Mouse (Mus musculus) liver, embryonic 12.5 days (tissue): ENCODE results near the gene Npr3. TPM values are rescaled to one million over a fixed set of nuclear protein-coding genes. Genes with fewer than 3 reads are reported as not detected.

Experiments
- ATAC-seq: fragments of 200-750 bp; cut with Nextera tagmentation; 2 replicates; pipeline ENCODE4 v1.8.0; 2017; ENCODE audit warnings: moderate number of reproducible peaks, mild to moderate bottlenecking, moderate library complexity
- H3K27ac ChIP-seq: fragments of 300-500 bp; sonication (generic); 2 replicates; pipeline ENCODE4 v1.5.1; 2016; ENCODE audit warnings: mild to moderate bottlenecking
- H3K27me3 ChIP-seq: fragments of 300-500 bp; sonication (generic); replicated peaks from 2 replicates; pipeline ENCODE4 v1.6.1; 2016; ENCODE audit warnings: mild to moderate bottlenecking, moderate library complexity
- H3K36me3 ChIP-seq: fragments of 300-500 bp; sonication (generic); 2 replicates; pipeline ENCODE4 v1.6.1; 2016; ENCODE audit warnings: mild to moderate bottlenecking, moderate library complexity
- H3K4me1 ChIP-seq: fragments of 300-500 bp; sonication (generic); 2 replicates; pipeline ENCODE4 v1.6.1; 2016
- H3K4me2 ChIP-seq: fragments of 300-500 bp; sonication (generic); 2 replicates; pipeline ENCODE4 v1.6.1; 2016; ENCODE audit warnings: mild to moderate bottlenecking, moderate library complexity
- H3K4me3 ChIP-seq: fragments of 300-500 bp; sonication (generic); 2 replicates; pipeline ENCODE4 v1.5.1; 2016; ENCODE audit warnings: mild to moderate bottlenecking, moderate library complexity
- H3K9ac ChIP-seq: fragments of 300-500 bp; sonication (generic); 2 replicates; pipeline ENCODE4 v1.6.1; 2016; ENCODE audit warnings: mild to moderate bottlenecking, moderate library complexity
- H3K9me3 ChIP-seq: fragments of 300-500 bp; sonication (generic); replicated peaks from 2 replicates; pipeline ENCODE4 v1.6.1; 2016; ENCODE audit warnings: mild to moderate bottlenecking, moderate library complexity
- WGBS: fragments of 180-500 bp; shearing (Covaris S2); methylation state at CpG from one replicate; pipeline ENCODE4 v1.1.7; 2016; ENCODE audit not compliant: insufficient replicate concordance; 5-methylcytosine and 5-hydroxymethylcytosine counted together
- polyA plus RNA-seq: library from polyadenylated mRNA; unstranded; fragments of >200 nt; fragmentation: Nextera tagmentation; extraction: Ambion mirVana; gene quantifications from 2 replicates; pipeline ENCODE4 v1.2.1, GENCODE M21; 2016

Npr3 gene
- polyA plus RNA-seq, 1 experiment from 2014 or later: 4.4 TPM

GRCm38 (mm10) chr15:11878334-11878733, 28.8 kb downstream of the Npr3 start:
- Histone ChIP-seq H3K27ac (no peak overlapping the region), H3K4me2 (no peak overlapping the region), H3K36me3 (peaks cover 20% of the 10 kb centered on the region), H3K9ac (no peak overlapping the region), H3K4me3 (no peak overlapping the region), H3K9me3 (no peaks in the 10 kb centered on the region), H3K27me3 (no peaks in the 10 kb centered on the region), H3K4me1 (no peaks in the 10 kb centered on the region)
- 81% methylated on average over 1 of the region's 1 CpGs for WGBS
- no peak for ATAC-seq

DNA sequence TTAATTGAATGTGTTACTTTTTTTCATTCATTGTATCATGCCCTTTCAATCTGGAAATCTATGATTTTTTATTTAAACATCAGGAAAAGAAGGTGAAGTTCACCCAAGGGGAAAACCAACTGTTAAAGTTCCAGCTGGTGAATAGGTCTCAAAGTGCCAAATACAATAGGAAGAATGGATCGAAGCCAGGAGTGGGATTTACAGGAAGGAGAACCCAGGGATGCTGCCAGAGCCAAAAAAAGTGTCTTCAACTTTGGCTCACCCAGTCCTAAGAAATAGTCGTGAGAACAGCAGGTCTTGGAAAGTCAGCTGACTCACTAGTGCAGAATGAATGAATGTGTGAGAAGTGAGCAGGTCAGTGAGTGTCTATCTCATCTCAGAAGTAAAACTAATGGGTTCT, 29.8 kb downstream of the Npr3 start:
- Histone ChIP-seq H3K4me1 (no peaks in the 10 kb centered on the region), H3K9ac (no peak overlapping the region), H3K4me2 (no peak overlapping the region), H3K27ac (no peak overlapping the region), H3K36me3 (peaks cover 14% of the 10 kb centered on the region), H3K27me3 (no peaks in the 10 kb centered on the region), H3K4me3 (no peak overlapping the region), H3K9me3 (no peaks in the 10 kb centered on the region)
- 42% methylated on average over 2 of the region's 2 CpGs for WGBS
- ATAC-seq: no peak

GRCm38 (mm10) chr15:11866918-11867317, 40.2 kb downstream of the Npr3 start:
- no peak for ATAC-seq
- 78% methylated on average over 3 of the region's 3 CpGs for WGBS
- H3K4me1 ChIP-seq: no peaks in the 10 kb centered on the region
- no peak overlapping the region for H3K9ac ChIP-seq
- H3K27me3 ChIP-seq: no peaks in the 10 kb centered on the region
- H3K9me3 ChIP-seq: no peaks in the 10 kb centered on the region
- no peaks in the 10 kb centered on the region for H3K36me3 ChIP-seq
- H3K4me3 ChIP-seq: no peak overlapping the region
- H3K4me2 ChIP-seq: no peak overlapping the region
- H3K27ac ChIP-seq: no peak overlapping the region

DNA sequence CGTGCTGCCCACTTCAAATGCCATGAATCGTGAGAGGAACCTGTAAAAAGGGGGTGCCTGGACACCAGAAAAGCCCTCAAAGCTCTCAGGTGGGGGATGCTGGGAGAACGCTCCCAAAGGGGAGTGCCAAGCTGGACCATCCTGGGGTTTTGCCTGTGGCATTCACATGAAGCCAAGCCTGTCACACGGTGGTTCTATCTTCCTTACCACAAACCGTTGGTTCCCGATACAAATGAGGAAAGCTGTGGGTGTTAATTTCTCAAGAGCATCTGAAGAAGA, 43.6 kb downstream of the Npr3 start:
- Histone ChIP-seq H3K4me3 (no peak overlapping the region), H3K27me3 (no peaks in the 10 kb centered on the region), H3K36me3 (no peaks in the 10 kb centered on the region), H3K9me3 (no peaks in the 10 kb centered on the region), H3K9ac (no peak overlapping the region), H3K27ac (no peak overlapping the region), H3K4me2 (no peak overlapping the region), H3K4me1 (no peaks in the 10 kb centered on the region)
- ATAC-seq: no peak
- WGBS: 78% methylated on average over 6 of the region's 6 CpGs

GRCm38 (mm10) chr15:11862785-11863539, 44.1 kb downstream of the Npr3 start:
- WGBS: 68% methylated on average over 15 of the region's 15 CpGs
- Histone ChIP-seq H3K27ac (no peak overlapping the region), H3K9ac (no peak overlapping the region), H3K4me3 (no peak overlapping the region), H3K4me2 (no peak overlapping the region), H3K9me3 (no peaks in the 10 kb centered on the region), H3K4me1 (no peaks in the 10 kb centered on the region), H3K36me3 (no peaks in the 10 kb centered on the region), H3K27me3 (no peaks in the 10 kb centered on the region)
- ATAC-seq: no peak

GRCm38 (mm10) chr15:11862253-11862652, 44.8 kb downstream of the Npr3 start:
- H3K4me1 ChIP-seq: no peaks in the 10 kb centered on the region
- H3K9me3 ChIP-seq: no peaks in the 10 kb centered on the region
- H3K4me2 ChIP-seq: no peak overlapping the region
- H3K4me3 ChIP-seq: no peak overlapping the region
- no peak for ATAC-seq
- 75% methylated on average over 7 of the region's 7 CpGs for WGBS
- H3K27ac ChIP-seq: no peak overlapping the region
- no peak overlapping the region for H3K9ac ChIP-seq
- H3K27me3 ChIP-seq: no peaks in the 10 kb centered on the region
- H3K36me3 ChIP-seq: no peaks in the 10 kb centered on the region

- Histone ChIP-seq H3K4me3 (no peak overlapping the region), H3K36me3 (no peaks in the 10 kb centered on the region), H3K9me3 (no peaks in the 10 kb centered on the region), H3K4me1 (no peaks in the 10 kb centered on the region), H3K27ac (no peak overlapping the region), H3K27me3 (no peaks in the 10 kb centered on the region), H3K9ac (no peak overlapping the region), H3K4me2 (no peak overlapping the region)
- WGBS: 44% methylated on average over 2 of the region's 2 CpGs
- no peak for ATAC-seq
These were observed 46.8 kb downstream of the Npr3 start for GRCm38 (mm10) chr15:11860259-11860658.

GRCm38 (mm10) chr15:11859829-11860228, 47.3 kb downstream of the Npr3 start:
- H3K27me3 ChIP-seq: no peaks in the 10 kb centered on the region
- 67% methylated on average over 3 of the region's 3 CpGs for WGBS
- H3K36me3 ChIP-seq: no peaks in the 10 kb centered on the region
- no peak overlapping the region for H3K4me2 ChIP-seq
- H3K9ac ChIP-seq: no peak overlapping the region
- no peaks in the 10 kb centered on the region for H3K4me1 ChIP-seq
- H3K4me3 ChIP-seq: no peak overlapping the region
- H3K27ac ChIP-seq: no peak overlapping the region
- no peak for ATAC-seq
- H3K9me3 ChIP-seq: no peaks in the 10 kb centered on the region

DNA sequence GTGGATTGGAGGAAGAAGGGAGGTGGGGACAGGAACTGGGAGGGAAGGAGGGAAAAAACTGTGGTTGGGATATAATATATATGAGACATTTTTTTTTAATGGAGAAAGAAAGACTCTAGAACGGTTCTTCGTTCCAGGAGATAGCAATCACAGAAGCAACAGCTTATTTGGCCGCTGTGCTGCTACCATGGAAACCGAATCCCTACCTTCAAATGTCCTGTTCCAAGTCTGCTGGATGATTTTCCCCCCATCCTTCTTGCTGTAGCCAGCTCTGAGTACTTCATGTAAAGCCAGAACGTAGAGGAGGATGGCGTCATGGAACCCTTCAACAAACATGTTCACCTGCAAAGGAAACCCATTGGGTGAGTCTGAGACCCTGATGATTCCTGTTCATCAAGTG, 48.7 kb downstream of the Npr3 start:
- no peaks in the 10 kb centered on the region for H3K4me1 ChIP-seq
- no peaks in the 10 kb centered on the region for H3K27me3 ChIP-seq
- no peaks in the 10 kb centered on the region for H3K36me3 ChIP-seq
- ATAC-seq: no peak
- no peaks in the 10 kb centered on the region for H3K9me3 ChIP-seq
- 69% methylated on average over 6 of the region's 6 CpGs for WGBS
- H3K4me2 ChIP-seq: no peak overlapping the region
- no peak overlapping the region for H3K9ac ChIP-seq
- no peak overlapping the region for H3K27ac ChIP-seq
- no peak overlapping the region for H3K4me3 ChIP-seq

DNA sequence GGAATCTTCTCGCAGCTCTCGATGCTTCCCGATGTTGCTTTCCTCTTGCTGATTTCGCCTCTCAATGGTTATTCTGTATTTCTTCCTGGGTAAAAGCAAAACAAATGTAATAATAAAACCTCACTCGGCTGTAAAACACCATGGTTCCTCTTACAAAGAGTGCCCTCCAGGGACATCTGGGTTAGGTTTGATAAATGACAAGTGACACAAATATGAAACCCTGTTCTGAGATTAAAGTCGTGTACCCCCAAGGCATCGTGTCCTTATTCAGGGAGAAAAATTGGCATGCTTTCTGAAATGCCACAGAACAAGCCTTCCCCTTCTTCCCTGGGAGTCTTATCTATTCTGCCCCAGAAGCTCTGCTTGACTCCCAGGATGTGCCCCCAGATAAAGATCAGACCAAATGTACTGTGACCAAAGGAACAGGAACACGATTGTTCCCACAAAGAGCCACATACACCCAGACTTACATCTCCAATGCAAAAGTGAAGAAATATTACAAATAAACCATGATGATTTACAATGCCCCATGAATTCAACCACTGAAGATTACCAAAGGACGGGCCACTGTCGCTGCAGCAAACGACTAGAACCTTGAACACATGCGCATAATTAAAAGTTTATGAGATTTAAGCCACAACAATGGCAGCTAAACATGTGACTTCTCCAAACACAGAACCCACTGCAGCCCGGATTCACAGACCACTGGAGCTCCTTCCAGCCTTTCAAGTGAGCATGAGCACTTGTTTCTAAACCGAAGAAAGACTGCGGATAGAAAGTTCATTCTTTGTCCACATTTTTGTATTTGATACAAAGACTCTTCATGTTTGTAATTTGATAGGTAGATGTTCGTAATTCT, 61.7 kb downstream of the Npr3 start:
- ATAC-seq: no peak
- H3K4me2 ChIP-seq: no peak overlapping the region
- 62% methylated on average over 16 of the region's 16 CpGs for WGBS

DNA sequence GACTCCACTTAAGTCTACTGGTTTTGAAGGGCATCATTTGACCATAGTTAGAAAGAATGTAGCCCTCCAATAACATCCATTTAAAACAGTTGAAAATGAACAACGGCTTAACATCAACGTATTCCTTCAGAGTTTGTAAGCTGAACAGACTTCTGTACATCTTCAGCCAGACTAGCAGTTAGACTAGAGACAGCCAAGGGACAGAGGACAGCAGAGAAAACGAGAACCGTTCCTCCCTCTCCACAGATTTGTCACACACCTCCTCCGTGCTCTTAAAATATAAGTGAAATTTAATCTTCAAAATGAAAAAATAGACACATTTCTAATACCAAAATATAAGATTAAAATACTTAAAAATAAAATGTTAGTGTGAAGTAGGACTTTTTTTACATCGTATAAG, 63.0 kb downstream of the Npr3 start:
- Histone ChIP-seq H3K4me3 (no peak overlapping the region), H3K4me1 (no peaks in the 10 kb centered on the region), H3K4me2 (no peak overlapping the region), H3K36me3 (no peaks in the 10 kb centered on the region), H3K27ac (no peak overlapping the region), H3K9me3 (no peaks in the 10 kb centered on the region), H3K9ac (no peak overlapping the region), H3K27me3 (no peaks in the 10 kb centered on the region)
- 71% methylated on average over 6 of the region's 6 CpGs for WGBS
- no peak for ATAC-seq

More for the DNA sequence above, 61.7 kb downstream of the Npr3 start:
- Histone ChIP-seq H3K36me3 (no peaks in the 10 kb centered on the region), H3K4me1 (no peaks in the 10 kb centered on the region), H3K9ac (no peak overlapping the region), H3K9me3 (no peaks in the 10 kb centered on the region), H3K27me3 (no peaks in the 10 kb centered on the region), H3K4me3 (no peak overlapping the region), H3K27ac (no peak overlapping the region)

DNA sequence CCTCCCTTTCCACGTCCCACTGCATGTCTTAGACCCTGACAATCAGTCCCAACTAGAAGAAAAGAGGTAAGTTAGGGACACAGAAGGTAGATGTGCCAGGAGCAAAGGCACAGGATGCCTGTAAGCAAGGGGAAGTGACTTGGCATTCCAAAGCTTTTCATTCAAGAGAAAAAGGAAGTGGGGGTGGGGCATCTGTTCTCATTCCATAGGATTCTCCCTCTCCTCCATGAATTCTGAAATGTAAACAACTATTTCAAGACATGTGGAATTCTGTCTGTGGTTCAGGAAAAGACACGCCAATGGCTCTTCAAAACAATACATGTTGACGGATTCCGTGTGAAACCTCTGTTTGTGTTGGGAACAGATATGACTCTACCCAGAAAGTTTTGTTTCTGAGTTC, 65.3 kb downstream of the Npr3 start:
- no peak overlapping the region for H3K4me3 ChIP-seq
- H3K4me2 ChIP-seq: no peak overlapping the region
- ATAC-seq: no peak
- H3K9me3 ChIP-seq: no peaks in the 10 kb centered on the region
- H3K27ac ChIP-seq: 0 out of 2 replicates have a peak overlapping the region, but pooled peaks have one; percentile 4
- no peak overlapping the region for H3K9ac ChIP-seq
- H3K36me3 ChIP-seq: no peaks in the 10 kb centered on the region
- 62% methylated on average over 4 of the region's 4 CpGs for WGBS
- H3K27me3 ChIP-seq: no peaks in the 10 kb centered on the region
- H3K4me1 ChIP-seq: no peaks in the 10 kb centered on the region
